Mouse (Mus musculus): Measurements from ENCODE around the gene Mtmr1. TPM values are rescaled to one million over a fixed set of nuclear protein-coding genes. Genes with fewer than 3 reads are reported as not detected.
A peak's percentile ranks its signal among the peaks of the same experiment; 100 is the strongest.

Mtmr1 gene
- polyA plus RNA-seq, 1 experiment from 2014 or later, result 21.7 TPM

- no peak overlapping the region for H3K27ac ChIP-seq
- H3K4me3 ChIP-seq, result no peak overlapping the region
- no peak overlapping the region for H3K4me2 ChIP-seq (replicated peaks)
- H3K27me3 ChIP-seq, result no peaks in the 10 kb centered on the region
- no peak for ATAC-seq (ENCODE audit: low FRiP score)
- no peak overlapping the region for H3K9ac ChIP-seq
- no peaks in the 10 kb centered on the region for H3K36me3 ChIP-seq
- WGBS, result 63% methylated on average over 1 of the region's 1 CpGs
- H3K4me1 ChIP-seq, result no peaks in the 10 kb centered on the region
- no peaks in the 10 kb centered on the region for H3K9me3 ChIP-seq (replicated peaks)
Measured at GRCm38 (mm10) chrX:71408386-71408785, 43.8 kb downstream of the Mtmr1 start.

- Histone ChIP-seq H3K4me1 (no peaks in the 10 kb centered on the region), H3K4me2 (replicated peaks) (no peak overlapping the region)
- WGBS, result 63% methylated on average over 3 of the region's 3 CpGs
Measured at GRCm38 (mm10) chrX:71412776-71413175, 48.2 kb downstream of the Mtmr1 start.

DNA sequence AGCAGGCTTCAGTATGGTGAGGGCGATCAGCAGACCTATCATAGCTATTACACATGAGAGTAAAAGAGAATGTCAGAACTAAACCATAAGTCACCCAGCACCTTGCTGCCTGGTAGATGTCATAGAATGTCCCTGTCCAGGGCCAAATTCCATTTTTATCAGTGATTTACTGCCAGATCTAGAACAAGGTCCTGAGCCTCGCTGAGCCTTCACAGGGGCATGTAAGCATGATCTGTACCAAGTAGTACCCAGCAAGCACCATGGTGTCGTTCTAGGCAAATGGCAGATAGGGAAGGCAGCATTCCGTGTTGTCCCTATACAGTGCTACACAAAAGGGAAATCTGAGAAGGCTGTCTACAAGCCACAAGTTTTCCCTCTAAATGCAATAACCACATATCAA lies 49.1 kb downstream of the Mtmr1 start:
- WGBS, result 91% methylated on average over 4 of the region's 4 CpGs
- Histone ChIP-seq H3K36me3 (no peaks in the 10 kb centered on the region), H3K4me1 (no peaks in the 10 kb centered on the region), H3K4me2 (replicated peaks) (no peak overlapping the region), H3K4me3 (no peak overlapping the region), H3K9ac (no peak overlapping the region), H3K27ac (no peak overlapping the region), H3K27me3 (no peaks in the 10 kb centered on the region), H3K9me3 (replicated peaks) (no peaks in the 10 kb centered on the region)
- ATAC-seq (ENCODE audit: low FRiP score), result no peak

More at GRCm38 (mm10) chrX:71412776-71413175, 48.2 kb downstream of the Mtmr1 start:
- Histone ChIP-seq H3K4me3 (no peak overlapping the region), H3K27me3 (no peaks in the 10 kb centered on the region), H3K9ac (no peak overlapping the region), H3K27ac (no peak overlapping the region), H3K9me3 (replicated peaks) (no peaks in the 10 kb centered on the region), H3K36me3 (no peaks in the 10 kb centered on the region)
- ATAC-seq (ENCODE audit: low FRiP score), result no peak

DNA sequence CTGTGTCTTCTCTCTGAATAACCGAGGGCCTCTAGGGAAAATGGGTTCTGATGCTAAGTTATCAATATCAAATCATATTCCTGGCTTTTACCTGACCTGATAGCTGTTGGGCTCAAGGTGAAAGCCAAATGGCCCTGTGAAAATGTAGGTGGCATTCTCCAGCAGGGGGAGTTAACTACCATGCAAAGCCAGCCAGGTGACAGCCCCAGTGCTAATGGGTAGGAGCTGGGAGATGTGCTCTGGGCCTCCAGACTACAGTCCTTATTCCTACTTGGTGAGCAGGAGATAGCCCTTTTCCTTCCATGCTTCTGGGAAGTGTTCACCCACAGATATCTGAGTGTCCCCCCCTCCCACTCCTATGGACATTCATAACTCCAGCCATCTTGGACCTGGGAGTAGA lies 60.3 kb downstream of the Mtmr1 start:
- Histone ChIP-seq H3K4me1 (no peaks in the 10 kb centered on the region), H3K4me2 (replicated peaks) (no peak overlapping the region), H3K9me3 (replicated peaks) (no peaks in the 10 kb centered on the region), H3K27me3 (peaks cover 3% of the 10 kb centered on the region), H3K4me3 (no peak overlapping the region), H3K27ac (no peak overlapping the region), H3K36me3 (no peaks in the 10 kb centered on the region), H3K9ac (no peak overlapping the region)
- 64% methylated on average over 1 of the region's 1 CpGs for WGBS
- no peak for ATAC-seq (ENCODE audit: low FRiP score)

DNA sequence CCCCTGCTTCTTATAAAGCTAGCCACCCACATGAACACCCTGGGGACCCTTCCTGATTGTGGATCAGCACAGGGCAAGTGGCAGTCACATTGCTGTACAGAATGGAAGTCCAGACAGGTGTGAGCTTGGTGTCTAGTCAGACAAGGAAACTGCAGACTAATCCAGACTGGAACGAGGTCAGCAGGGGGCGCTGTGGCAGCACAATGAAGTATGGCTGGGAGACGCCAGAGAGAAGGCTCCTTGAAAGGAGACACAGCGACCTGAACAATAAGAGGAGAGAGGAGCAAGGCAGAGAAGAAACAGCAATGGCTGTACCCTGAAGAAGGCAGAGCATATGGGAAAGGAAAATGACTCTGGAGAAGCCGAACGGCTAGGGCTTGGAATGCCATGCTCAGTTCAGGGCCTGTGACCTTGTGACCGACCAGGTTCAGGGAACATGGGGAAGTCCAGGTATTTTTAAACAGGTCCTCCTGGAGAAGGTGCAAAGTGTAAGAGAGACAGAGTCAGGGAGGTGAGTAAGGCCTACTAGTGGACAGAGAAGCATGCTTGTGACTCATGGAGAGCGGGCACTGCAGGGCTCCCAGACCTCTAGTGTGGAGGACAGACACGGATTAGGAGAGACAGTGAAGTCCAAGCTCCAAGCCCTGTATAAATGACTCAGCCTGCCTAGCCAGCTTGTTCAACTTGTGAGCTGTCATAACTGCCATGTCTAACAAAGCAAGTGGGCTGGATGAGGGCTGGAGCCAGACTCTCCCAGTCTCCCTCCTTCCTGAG lies 61.4 kb downstream of the Mtmr1 start:
- Histone ChIP-seq H3K9ac (no peak overlapping the region), H3K27ac (no peak overlapping the region), H3K4me3 (no peak overlapping the region), H3K36me3 (no peaks in the 10 kb centered on the region), H3K4me1 (no peaks in the 10 kb centered on the region), H3K4me2 (replicated peaks) (no peak overlapping the region), H3K9me3 (replicated peaks) (no peaks in the 10 kb centered on the region), H3K27me3 (peaks cover 3% of the 10 kb centered on the region)
- 51% methylated on average over 9 of the region's 9 CpGs for WGBS
- peak; percentile 72 for ATAC-seq (ENCODE audit: low FRiP score)

DNA sequence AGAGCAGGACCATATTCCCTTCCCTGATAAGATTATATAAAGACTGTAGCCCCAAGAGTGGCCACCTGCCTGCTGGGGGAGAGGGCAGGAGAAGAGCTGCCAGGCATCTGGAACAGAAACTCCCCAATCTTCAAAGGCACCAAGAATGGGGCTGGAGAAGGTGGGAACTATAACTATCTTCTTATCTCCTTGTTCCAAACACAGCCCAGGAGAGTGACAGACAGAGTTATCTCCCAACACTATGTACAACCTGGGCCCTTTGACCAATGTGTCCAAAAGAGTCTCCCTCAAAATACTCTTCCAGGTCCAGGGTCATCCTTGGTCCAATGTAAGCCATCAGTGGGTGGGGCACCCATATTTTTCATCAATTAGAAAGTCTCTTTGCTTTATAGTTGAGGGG lies 62.9 kb downstream of the Mtmr1 start:
- ATAC-seq (ENCODE audit: low FRiP score), result no peak
- H3K9ac ChIP-seq, result no peak overlapping the region
- H3K4me3 ChIP-seq, result no peak overlapping the region
- no peaks in the 10 kb centered on the region for H3K9me3 ChIP-seq (replicated peaks)
- H3K27ac ChIP-seq, result no peak overlapping the region
- H3K27me3 ChIP-seq, result peaks cover 3% of the 10 kb centered on the region
- no peaks in the 10 kb centered on the region for H3K4me1 ChIP-seq
- H3K36me3 ChIP-seq, result no peaks in the 10 kb centered on the region
- H3K4me2 ChIP-seq (replicated peaks), result no peak overlapping the region

- WGBS, result 85% methylated on average over 5 of the region's 5 CpGs
- no peak overlapping the region for H3K4me3 ChIP-seq
Measured at GRCm38 (mm10) chrX:71430900-71431299, 66.3 kb downstream of the Mtmr1 start.

GRCm38 (mm10) chrX:71434448-71434847 lies 69.9 kb downstream of the Mtmr1 start:
- Histone ChIP-seq H3K27ac (no peak overlapping the region), H3K4me1 (no peaks in the 10 kb centered on the region), H3K36me3 (no peaks in the 10 kb centered on the region), H3K4me3 (no peak overlapping the region), H3K9me3 (replicated peaks) (no peaks in the 10 kb centered on the region), H3K4me2 (replicated peaks) (no peak overlapping the region), H3K9ac (no peak overlapping the region), H3K27me3 (peaks cover 5% of the 10 kb centered on the region)
- WGBS, result 67% methylated on average over 1 of the region's 1 CpGs
- peak; percentile 68 for ATAC-seq (ENCODE audit: low FRiP score)

More at GRCm38 (mm10) chrX:71430900-71431299, 66.3 kb downstream of the Mtmr1 start:
- no peaks in the 10 kb centered on the region for H3K36me3 ChIP-seq
- no peaks in the 10 kb centered on the region for H3K9me3 ChIP-seq (replicated peaks)
- H3K27me3 ChIP-seq, result peaks cover 3% of the 10 kb centered on the region
- no peaks in the 10 kb centered on the region for H3K4me1 ChIP-seq
- no peak overlapping the region for H3K9ac ChIP-seq
- H3K27ac ChIP-seq, result no peak overlapping the region
- no peak for ATAC-seq (ENCODE audit: low FRiP score)
- H3K4me2 ChIP-seq (replicated peaks), result no peak overlapping the region

DNA sequence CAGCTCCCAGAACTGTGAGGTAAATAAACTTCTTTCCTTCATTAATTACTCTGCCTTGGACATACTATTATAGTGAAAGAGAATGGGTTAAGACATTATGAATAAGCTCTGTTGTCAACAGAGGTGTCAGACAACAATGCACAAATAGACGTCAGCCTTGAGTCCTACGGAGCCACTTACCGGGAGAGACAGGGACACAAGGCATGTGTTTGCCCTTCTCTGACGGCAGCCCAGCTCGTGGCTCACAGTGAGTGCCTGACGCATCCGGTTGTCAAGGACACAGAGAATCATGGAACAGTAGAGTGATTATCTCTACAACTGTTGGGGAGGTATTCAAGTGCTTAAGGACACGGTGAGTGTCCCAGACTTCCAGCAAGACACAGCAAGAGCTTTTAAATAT lies 70.3 kb downstream of the Mtmr1 start:
- Histone ChIP-seq H3K4me1 (no peaks in the 10 kb centered on the region), H3K9ac (no peak overlapping the region), H3K4me3 (no peak overlapping the region), H3K27me3 (peaks cover 5% of the 10 kb centered on the region; the same call in 1 of the 2 replicates), H3K9me3 (replicated peaks) (no peaks in the 10 kb centered on the region), H3K4me2 (replicated peaks) (no peak overlapping the region), H3K36me3 (no peaks in the 10 kb centered on the region), H3K27ac (no peak overlapping the region)
- ATAC-seq (ENCODE audit: low FRiP score), result peak; percentile 71
- WGBS, result 45% methylated on average over 8 of the region's 8 CpGs

DNA sequence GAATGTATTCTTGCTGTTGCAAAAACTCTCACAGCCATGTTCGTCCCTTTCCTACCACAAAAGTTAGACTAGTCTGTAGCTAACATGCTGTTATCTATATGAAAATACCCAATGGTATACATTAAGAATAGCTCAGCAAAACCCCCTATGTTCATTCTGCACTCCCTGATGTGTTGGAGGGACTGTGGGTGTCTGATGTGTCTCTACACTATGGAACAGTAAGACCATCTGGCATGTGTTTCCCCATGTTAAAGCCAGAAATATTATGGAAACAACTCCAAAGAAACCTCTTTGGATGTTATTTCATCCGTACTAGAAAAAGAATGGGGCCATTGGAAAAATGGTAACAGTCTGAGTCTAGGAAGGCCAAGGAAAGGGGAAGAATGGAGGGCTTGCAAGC lies 71.0 kb downstream of the Mtmr1 start:
- no peak for ATAC-seq (ENCODE audit: low FRiP score)
- H3K4me3 ChIP-seq, result no peak overlapping the region
- 83% methylated on average over 2 of the region's 2 CpGs for WGBS
- no peak overlapping the region for H3K9ac ChIP-seq
- no peak overlapping the region for H3K4me2 ChIP-seq (replicated peaks)
- H3K4me1 ChIP-seq, result no peaks in the 10 kb centered on the region
- peaks cover 5% of the 10 kb centered on the region; the same call in 1 of the 2 replicates for H3K27me3 ChIP-seq
- no peak overlapping the region for H3K27ac ChIP-seq
- H3K36me3 ChIP-seq, result no peaks in the 10 kb centered on the region
- H3K9me3 ChIP-seq (replicated peaks), result no peaks in the 10 kb centered on the region

DNA sequence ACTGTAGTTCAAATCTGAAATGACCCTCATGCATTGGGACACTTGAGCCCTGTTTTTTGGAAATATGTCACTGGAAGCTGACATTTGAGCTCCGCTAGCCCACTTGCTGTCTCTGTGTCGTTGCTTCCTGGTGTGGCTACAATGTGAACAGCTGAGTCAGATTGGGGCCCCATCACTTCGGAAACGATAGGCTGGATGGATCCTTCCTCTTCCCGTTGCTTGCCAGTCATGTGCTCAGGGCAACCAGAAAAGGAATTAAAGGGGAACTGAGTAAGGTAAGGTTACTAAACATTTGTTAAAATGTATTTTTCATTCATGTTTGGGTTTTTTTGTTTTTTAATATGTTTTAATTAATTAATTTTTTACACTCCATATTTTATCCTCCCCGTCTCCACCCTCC lies 74.9 kb downstream of the Mtmr1 start:
- ATAC-seq (ENCODE audit: low FRiP score), result no peak
- H3K9ac ChIP-seq, result no peak overlapping the region
- no peak overlapping the region for H3K4me3 ChIP-seq
- H3K27ac ChIP-seq, result no peak overlapping the region
- H3K36me3 ChIP-seq, result no peaks in the 10 kb centered on the region
- WGBS, result 90% methylated on average over 6 of the region's 6 CpGs
- no peak overlapping the region for H3K4me2 ChIP-seq (replicated peaks)
- H3K27me3 ChIP-seq, result peaks cover 5% of the 10 kb centered on the region; the same call in 1 of the 2 replicates
- H3K4me1 ChIP-seq, result no peaks in the 10 kb centered on the region
- no peaks in the 10 kb centered on the region for H3K9me3 ChIP-seq (replicated peaks)

DNA sequence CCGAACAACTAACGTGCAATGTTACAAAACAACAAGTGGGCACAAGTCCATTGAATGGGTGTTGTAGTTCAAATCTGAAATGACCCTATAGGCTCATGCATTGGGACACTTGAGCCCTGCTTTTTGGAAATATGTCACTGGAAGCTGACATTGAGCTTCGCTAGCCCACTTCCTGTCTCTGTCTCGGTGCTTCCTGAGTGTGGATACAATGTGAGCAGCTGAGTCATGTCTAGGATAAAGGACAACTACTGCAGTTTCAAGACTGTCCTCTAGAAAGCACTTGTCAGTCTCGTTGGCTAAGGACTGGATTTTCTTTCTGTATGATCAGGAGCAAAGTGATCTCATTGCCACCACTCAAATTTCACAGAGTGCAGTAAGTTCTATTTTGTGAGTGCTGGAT lies 78.4 kb downstream of the Mtmr1 start:
- Histone ChIP-seq H3K27ac (no peak overlapping the region), H3K4me1 (no peaks in the 10 kb centered on the region), H3K27me3 (no peaks in the 10 kb centered on the region), H3K9me3 (replicated peaks) (no peaks in the 10 kb centered on the region), H3K9ac (no peak overlapping the region), H3K36me3 (no peaks in the 10 kb centered on the region), H3K4me3 (no peak overlapping the region), H3K4me2 (replicated peaks) (no peak overlapping the region)
- WGBS, result 89% methylated on average over 5 of the region's 5 CpGs
- ATAC-seq (ENCODE audit: low FRiP score), result no peak

- H3K4me2 ChIP-seq (replicated peaks), result no peak overlapping the region
- H3K27me3 ChIP-seq, result no peaks in the 10 kb centered on the region
- H3K4me1 ChIP-seq, result no peaks in the 10 kb centered on the region
- peak overlapping the region; percentile 60 for H3K27ac ChIP-seq
- no peak overlapping the region for H3K9ac ChIP-seq
- H3K36me3 ChIP-seq, result no peaks in the 10 kb centered on the region
- H3K9me3 ChIP-seq (replicated peaks), result no peaks in the 10 kb centered on the region
- peak; percentile 78 for ATAC-seq (ENCODE audit: low FRiP score)
- WGBS, result 70% methylated on average over 6 of the region's 6 CpGs
- H3K4me3 ChIP-seq, result no peak overlapping the region
Measured at GRCm38 (mm10) chrX:71456078-71456737, 91.6 kb downstream of the Mtmr1 start.
